Mouse (Mus musculus) small intestine, adult 2 months (tissue): ENCODE results near the gene Sorl1. TPM values are rescaled to one million over a fixed set of nuclear protein-coding genes. Genes with fewer than 3 reads are reported as not detected.

ENCODE experiments used
- H3K27ac ChIP-seq: fragments of 200-500 bp; 2 replicates; pipeline ENCODE4 v1.5.1; 2012; ENCODE audit warnings: low read depth, low read length, control low read depth, inconsistent platforms; ENCODE audit not compliant: insufficient read depth
- H3K27me3 ChIP-seq: fragments of 200-500 bp; 2 replicates; pipeline ENCODE4 v1.6.1; 2012; ENCODE audit warnings: mild to moderate bottlenecking, moderate library complexity, low read length, inconsistent platforms; ENCODE audit not compliant: control insufficient read depth, insufficient read depth
- H3K36me3 ChIP-seq: fragments of 200-500 bp; 2 replicates; pipeline ENCODE4 v1.6.1; 2012; ENCODE audit warnings: mild to moderate bottlenecking, low read length, control low read depth, inconsistent platforms; ENCODE audit not compliant: control insufficient read depth, insufficient read depth
- H3K4me1 ChIP-seq: fragments of 200-500 bp; 2 replicates; pipeline ENCODE4 v1.6.1; 2012; ENCODE audit warnings: low read length, inconsistent platforms, mixed read lengths; ENCODE audit not compliant: control insufficient read depth, insufficient read depth, insufficient read length
- H3K4me3 ChIP-seq: fragments of 200-500 bp; 2 replicates; pipeline ENCODE4 v1.5.1; 2012; ENCODE audit warnings: low read depth, mild to moderate bottlenecking, control low read depth, inconsistent platforms, low read length, moderate library complexity
- CTCF ChIP-seq: fragments of 200-500 bp; IDR thresholded peaks from 2 replicates; pipeline ENCODE4 v1.5.1; 2012; ENCODE audit warnings: low read depth, mild to moderate bottlenecking, control low read depth, inconsistent platforms, low read length, moderate library complexity, mixed read lengths; ENCODE audit not compliant: insufficient replicate concordance, insufficient read length; ENCODE audit errors: extremely low read depth
- POLR2A ChIP-seq: fragments of 200-500 bp; IDR thresholded peaks from 2 replicates; pipeline ENCODE4 v1.6.1; 2012; ENCODE audit warnings: low read depth, mild to moderate bottlenecking, control low read depth, inconsistent platforms, low read length, moderate library complexity
- WGBS: fragments of 180-500 bp; shearing (Covaris S2); methylation state at CpG from one replicate; pipeline ENCODE4 v1.1.7; 2018; 5-methylcytosine and 5-hydroxymethylcytosine counted together
- polyA plus RNA-seq: library from polyadenylated mRNA; depleted of rRNA; stranded (reverse); fragments of >200 nt; gene quantifications from 2 replicates; pipeline ENCODE4 v1.2.3, GENCODE M21; 2012

The Sorl1 gene
- polyA plus RNA-seq, 1 experiment, result 16.1 TPM

DNA sequence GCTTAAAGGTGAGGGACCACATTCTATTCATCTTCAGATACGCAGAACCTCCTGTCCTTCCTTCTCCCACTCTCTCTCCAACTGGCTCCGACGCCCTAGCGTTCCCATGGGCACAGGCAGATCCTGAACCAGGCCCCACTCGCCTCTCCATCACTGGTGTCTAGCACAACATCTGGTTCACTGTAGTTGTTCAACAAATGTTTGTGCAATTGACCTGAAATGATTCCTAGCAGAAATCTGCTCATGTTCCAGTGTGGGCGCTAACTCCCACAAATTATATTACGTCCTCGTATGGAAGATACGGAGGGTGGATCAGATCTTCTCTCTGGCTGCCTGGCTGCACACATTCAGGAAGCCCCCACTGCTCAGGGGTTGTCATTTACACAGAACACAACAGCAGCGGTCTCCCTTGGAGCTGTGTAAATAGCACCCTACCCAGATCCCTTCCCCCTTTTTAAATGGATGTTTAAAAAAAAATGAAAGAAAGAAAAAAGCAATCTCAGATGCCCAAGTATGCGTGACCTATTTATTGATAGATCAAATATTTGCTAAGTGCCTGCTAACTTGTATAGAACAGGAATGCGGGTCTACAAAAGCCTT lies 70.4 kb downstream of the Sorl1 start:
- H3K27ac ChIP-seq, result no peak overlapping the region
- TF ChIP-seq CTCF (no peak), POLR2A (no peak)

DNA sequence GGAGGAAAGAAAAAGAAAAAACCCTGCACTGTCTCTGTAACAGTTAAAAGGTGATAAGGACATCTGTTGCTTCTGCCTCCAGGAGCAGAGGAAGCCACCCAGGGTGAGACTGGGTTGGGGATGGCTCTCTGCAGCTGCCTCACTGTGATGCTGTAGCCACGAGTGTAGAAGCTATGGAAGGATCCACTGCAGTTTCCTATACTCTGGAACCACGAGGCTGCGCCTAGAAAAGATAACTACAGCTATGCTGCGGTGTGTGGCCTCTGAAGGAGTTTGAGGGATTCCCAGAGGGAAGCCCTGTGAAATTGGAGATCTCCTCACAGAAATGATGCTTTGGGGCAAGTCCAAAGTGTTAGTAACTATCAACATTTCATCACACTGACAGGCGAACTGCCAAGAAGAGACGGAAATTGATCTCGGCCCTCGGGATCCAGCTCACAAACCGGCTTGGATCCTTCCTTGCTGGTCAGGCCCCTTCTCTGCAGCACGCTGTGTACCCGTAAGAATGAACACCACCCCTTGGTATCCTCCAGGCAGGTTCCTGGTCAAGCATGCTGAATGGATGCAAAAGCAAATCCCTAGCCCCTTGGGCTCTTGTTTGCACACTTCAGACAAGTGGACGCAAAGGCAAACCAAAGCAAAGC lies 71.3 kb downstream of the Sorl1 start:
- no peaks in the 10 kb centered on the region for H3K27me3 ChIP-seq
- 47% methylated on average over 12 of the region's 12 CpGs for WGBS
- no peak overlapping the region for H3K4me3 ChIP-seq
- peaks cover 8% of the 10 kb centered on the region; the same call in 1 of the 2 replicates for H3K4me1 ChIP-seq
- no peak for TF ChIP-seq CTCF
- no peak for TF ChIP-seq POLR2A
- H3K36me3 ChIP-seq, result peaks cover 12% of the 10 kb centered on the region
- H3K27ac ChIP-seq, result no peak overlapping the region

More for the DNA sequence above, 70.4 kb downstream of the Sorl1 start:
- Histone ChIP-seq H3K36me3 (peaks cover 9% of the 10 kb centered on the region; the same call in 1 of the 2 replicates), H3K27me3 (no peaks in the 10 kb centered on the region), H3K4me3 (no peak overlapping the region), H3K4me1 (peaks cover 8% of the 10 kb centered on the region; the same call in 1 of the 2 replicates)
- WGBS, result 91% methylated on average over 12 of the region's 12 CpGs

DNA sequence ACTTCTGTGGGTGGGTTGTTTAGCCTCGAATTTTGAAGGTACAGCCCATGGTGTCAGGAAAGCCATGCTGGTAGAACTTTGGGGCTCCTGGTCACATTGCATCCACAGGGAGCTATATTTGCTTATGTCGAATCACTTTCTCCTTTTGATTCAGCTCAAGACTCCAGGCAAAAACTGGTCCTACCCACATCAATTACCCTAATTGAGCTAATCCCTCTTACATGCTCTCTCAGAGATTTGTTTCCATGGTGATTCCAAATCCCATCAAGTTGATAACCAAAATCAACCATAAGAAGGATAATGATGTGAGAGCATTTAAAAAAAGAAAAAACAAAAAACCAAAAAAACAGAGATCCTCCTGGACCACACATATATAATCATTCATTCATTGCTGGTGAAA lies 75.6 kb downstream of the Sorl1 start:
- no peaks in the 10 kb centered on the region for H3K4me1 ChIP-seq
- WGBS, result 49% methylated on average over 2 of the region's 2 CpGs
- no peak overlapping the region for H3K4me3 ChIP-seq
- no peak overlapping the region for H3K27ac ChIP-seq
- peaks cover 24% of the 10 kb centered on the region for H3K36me3 ChIP-seq
- H3K27me3 ChIP-seq, result no peaks in the 10 kb centered on the region
- TF ChIP-seq CTCF (no peak), POLR2A (no peak)

DNA sequence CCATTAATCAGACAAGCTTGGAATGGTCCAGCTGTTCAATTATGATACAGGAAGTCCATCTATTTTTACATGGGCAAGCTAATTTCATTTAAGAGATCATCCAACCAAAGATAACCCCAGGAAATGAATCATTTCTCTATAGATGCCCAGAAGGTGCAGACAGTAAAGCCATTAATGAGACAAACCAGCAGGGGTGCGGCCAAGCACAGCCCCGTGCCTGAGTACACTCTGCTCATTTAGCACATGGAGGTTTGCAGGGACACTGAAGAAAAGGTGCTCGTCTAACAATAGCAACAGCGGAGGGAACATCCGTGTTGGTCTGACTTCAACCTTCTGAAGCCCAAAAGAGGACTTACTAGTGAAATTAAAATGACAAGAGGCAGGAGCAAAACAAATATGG lies 76.3 kb downstream of the Sorl1 start:
- Histone ChIP-seq H3K27me3 (no peaks in the 10 kb centered on the region), H3K27ac (no peak overlapping the region), H3K4me3 (no peak overlapping the region), H3K4me1 (no peaks in the 10 kb centered on the region), H3K36me3 (peaks cover 30% of the 10 kb centered on the region)
- 85% methylated on average over 5 of the region's 5 CpGs for whole genome bisulfite sequencing
- TF ChIP-seq CTCF, result no peak
- TF ChIP-seq POLR2A, result no peak

DNA sequence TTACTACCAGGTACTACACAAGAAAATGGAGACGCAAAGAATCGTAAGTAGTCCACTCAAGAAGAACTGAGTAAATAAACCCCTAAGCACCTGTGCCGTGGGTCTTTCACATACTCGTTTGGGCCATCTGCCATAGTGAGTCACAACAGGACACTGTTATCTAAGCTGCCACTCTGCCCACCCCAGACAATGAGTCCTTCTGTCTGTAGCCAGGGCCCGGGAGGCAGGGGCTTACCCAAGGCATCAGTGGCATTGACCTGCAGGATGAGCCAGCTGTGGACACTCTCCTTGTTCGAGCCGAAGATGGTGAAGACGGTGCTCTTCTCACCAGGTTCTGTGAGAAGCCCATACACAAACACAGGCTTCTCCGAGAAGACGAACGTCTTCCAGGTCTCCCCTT lies 77.8 kb downstream of the Sorl1 start:
- Histone ChIP-seq H3K36me3 (peaks cover 39% of the 10 kb centered on the region), H3K27me3 (no peaks in the 10 kb centered on the region), H3K4me3 (no peak overlapping the region), H3K4me1 (no peaks in the 10 kb centered on the region), H3K27ac (no peak overlapping the region)
- 91% methylated on average over 11 of the region's 11 CpGs for whole genome bisulfite sequencing
- no peak for TF ChIP-seq POLR2A
- no peak for TF ChIP-seq CTCF

DNA sequence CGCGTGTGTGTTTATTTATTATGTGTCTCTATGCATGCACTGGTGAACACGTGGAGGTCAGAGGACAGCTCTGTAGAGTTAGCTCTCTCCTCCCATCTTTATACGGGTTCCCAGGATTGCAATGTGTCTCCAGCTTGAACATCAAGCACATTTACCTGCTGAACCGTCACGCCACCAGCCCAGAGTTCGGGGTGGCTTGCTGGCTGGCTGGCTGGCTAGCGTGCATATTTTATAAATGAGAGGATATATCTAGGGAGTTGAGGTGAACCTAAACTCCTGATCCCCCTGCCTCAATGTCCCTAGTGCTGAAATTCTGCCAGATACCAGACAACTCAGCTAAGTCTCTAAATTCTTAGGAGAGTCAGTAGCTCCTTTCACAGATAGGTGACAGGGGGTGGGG lies 79.4 kb downstream of the Sorl1 start:
- Histone ChIP-seq H3K4me3 (no peak overlapping the region), H3K4me1 (no peaks in the 10 kb centered on the region), H3K27ac (no peak overlapping the region), H3K27me3 (no peaks in the 10 kb centered on the region), H3K36me3 (peaks cover 42% of the 10 kb centered on the region)
- 91% methylated on average over 8 of the region's 8 CpGs for WGBS
- no peak for TF ChIP-seq POLR2A
- TF ChIP-seq CTCF, result no peak

DNA sequence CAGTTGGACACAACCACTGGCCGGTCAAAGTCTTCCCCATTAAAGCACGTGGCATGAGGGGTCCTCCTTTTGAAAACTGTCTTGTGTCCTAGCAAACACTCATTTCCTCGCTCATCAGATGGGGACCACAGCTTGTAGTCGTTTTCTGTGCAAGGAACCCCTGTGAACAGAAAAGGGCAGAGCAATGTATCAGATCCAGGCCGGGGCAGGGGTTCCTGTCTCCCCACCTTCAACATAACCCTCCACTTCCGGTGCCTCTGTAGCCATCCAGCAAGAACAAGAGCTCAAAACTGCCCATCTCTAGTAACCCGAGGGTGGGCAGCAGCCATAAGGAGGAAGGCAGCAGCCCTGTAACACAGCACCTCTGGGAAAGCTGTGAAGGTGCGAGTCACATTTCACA lies 80.2 kb downstream of the Sorl1 start:
- no peak overlapping the region for H3K4me3 ChIP-seq
- H3K27me3 ChIP-seq, result no peaks in the 10 kb centered on the region
- H3K4me1 ChIP-seq, result no peaks in the 10 kb centered on the region
- WGBS, result 89% methylated on average over 8 of the region's 8 CpGs
- no peak overlapping the region for H3K27ac ChIP-seq
- TF ChIP-seq CTCF (no peak), POLR2A (no peak)
- H3K36me3 ChIP-seq, result peaks cover 41% of the 10 kb centered on the region
